Mouse (Mus musculus): ENCODE results near the gene Fdps. TPM values are rescaled to one million over a fixed set of nuclear protein-coding genes. Genes with fewer than 3 reads are reported as not detected.
A peak's percentile ranks its signal among the peaks of the same experiment; 100 is the strongest.

Gene Fdps
- polyA plus RNA-seq, 1 experiment, result not detected

DNA sequence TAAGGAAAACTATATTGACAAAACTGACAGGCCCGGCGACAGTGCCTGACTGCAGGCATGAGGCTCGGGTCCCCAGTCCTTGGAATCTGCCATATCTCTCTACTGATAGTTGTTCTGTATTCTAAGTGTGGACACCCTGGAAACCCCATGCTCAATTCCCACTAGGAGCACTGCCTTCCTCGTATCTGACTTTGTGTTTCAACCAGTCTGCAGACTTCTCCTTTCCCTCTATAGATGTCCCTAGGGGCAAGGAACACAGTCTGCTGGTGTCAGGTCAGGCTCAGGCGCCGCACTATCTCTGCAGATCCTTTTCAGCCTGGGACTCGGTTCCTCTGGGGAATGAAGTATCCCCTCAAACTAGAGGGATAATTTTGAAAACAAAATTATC, 31.3 kb upstream of the Fdps start:
- no peak overlapping the region for H3K27ac ChIP-seq (ENCODE audit: insufficient read depth, low read depth, low read length)
- WGBS, result 85% methylated on average over 7 of the region's 7 CpGs

DNA sequence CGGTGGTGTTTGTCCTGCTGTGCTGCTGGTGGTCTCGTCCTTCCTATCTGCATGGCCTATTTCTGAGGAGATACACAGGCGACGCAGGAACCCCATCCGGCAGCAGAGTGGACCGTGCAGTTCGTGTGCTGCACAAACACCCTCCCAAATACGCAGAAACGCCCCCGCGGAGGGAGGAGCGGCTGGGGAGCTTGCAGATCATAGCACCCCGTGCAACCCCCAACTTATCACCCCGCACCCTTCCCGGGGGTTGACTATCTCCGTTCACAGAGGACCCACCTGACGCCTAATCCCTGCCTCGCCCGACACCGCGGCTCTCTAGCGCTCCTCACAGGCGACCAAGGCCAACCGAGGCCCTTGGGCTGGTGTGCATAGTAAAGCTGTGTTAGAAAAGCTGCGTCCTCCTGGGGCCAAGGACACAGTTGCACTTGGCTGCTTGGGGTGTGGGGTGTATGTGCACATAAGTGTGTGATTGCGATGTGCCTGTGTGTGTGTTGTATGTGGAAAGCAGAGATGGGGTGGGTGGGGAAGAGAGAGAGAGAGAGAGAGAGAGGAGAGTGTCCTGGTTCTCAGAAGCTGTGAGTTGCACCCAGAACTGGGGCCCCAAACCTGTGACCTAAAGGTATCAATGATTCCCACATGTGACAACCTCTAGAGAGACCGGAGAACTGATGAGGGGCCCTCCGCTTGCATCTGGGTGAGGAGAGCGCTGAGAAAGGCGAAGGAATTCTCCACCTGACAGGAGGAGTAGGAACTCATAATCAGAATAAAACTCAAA, 30.7 kb upstream of the Fdps start:
- 14% methylated on average over 30 of the region's 30 CpGs for WGBS
- peak overlapping the region; percentile 50 for H3K4me3 ChIP-seq (ENCODE audit: insufficient read depth, low read depth, low read length)
- H3K27ac ChIP-seq (ENCODE audit: insufficient read depth, low read depth, low read length), result peak overlapping the region; percentile 23
- TF ChIP-seq CTCF (IDR thresholded peaks at IDR 0.05; ENCODE audit: insufficient read depth, low read depth, low read length) (peak; percentile 51; the same call in 1 of the 2 replicates), POLR2A (IDR thresholded peaks at IDR 0.05; ENCODE audit: insufficient read depth, low read depth, low read length) (no peak)
- peaks cover 14% of the 10 kb centered on the region for H3K4me1 ChIP-seq (ENCODE audit: control insufficient read depth, insufficient read depth, low read length)

More for the DNA sequence above, 31.3 kb upstream of the Fdps start:
- Histone ChIP-seq H3K4me1 (ENCODE audit: control insufficient read depth, insufficient read depth, low read length) (peaks cover 14% of the 10 kb centered on the region), H3K4me3 (ENCODE audit: insufficient read depth, low read depth, low read length) (no peak overlapping the region)
- TF ChIP-seq POLR2A (IDR thresholded peaks at IDR 0.05; ENCODE audit: insufficient read depth, low read depth, low read length) (no peak), CTCF (IDR thresholded peaks at IDR 0.05; ENCODE audit: insufficient read depth, low read depth, low read length) (no peak)

DNA sequence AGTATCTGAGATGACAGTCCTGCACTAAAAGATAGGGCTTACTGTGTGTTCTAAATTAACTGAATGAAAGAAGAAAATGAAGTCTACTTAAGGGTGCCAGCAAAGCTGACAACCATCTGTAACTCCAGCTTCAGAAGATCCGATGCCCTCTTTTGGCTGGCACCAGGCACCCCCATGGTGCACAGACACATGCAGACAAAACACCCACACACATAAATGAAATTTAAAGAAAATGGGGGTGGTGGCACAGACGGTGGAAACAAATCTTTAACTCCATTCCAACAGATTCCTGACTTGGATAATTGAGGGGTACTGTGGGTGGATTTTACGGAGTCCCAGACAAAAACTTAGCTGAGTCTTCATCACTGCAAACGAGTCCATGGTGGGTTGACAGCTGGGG, 30.1 kb upstream of the Fdps start:
- WGBS, result 12% methylated on average over 4 of the region's 4 CpGs
- TF ChIP-seq POLR2A (IDR thresholded peaks at IDR 0.05; ENCODE audit: insufficient read depth, low read depth, low read length), result no peak
- no peak for TF ChIP-seq CTCF (IDR thresholded peaks at IDR 0.05; ENCODE audit: insufficient read depth, low read depth, low read length)
- no peak overlapping the region for H3K27ac ChIP-seq (ENCODE audit: insufficient read depth, low read depth, low read length)
- H3K4me1 ChIP-seq (ENCODE audit: control insufficient read depth, insufficient read depth, low read length), result peaks cover 14% of the 10 kb centered on the region
- peak overlapping the region; percentile 50; the same call in 1 of the 2 replicates for H3K4me3 ChIP-seq (ENCODE audit: insufficient read depth, low read depth, low read length)

DNA sequence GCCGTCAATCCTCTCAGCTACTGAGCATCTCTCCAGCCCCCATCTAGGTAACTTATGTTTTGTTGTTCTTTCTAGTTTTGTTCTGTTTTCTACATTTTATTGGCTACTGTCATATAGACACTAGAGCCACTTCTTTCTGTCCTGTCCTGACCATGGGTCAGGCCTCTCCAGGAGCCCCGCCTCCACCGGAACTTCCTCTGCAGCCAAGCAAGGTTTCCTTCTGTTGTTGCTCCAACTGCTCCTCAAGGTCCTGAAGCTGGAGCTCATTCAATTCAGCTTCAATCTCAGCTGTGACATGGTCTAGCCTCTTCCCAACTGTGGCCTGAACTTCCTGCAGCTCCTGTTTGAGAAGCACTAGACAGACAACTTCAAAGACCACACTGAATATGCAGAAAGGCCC, 28.1 kb upstream of the Fdps start:
- TF ChIP-seq POLR2A (IDR thresholded peaks at IDR 0.05; ENCODE audit: insufficient read depth, low read depth, low read length) (no peak), CTCF (IDR thresholded peaks at IDR 0.05; ENCODE audit: insufficient read depth, low read depth, low read length) (no peak)
- Histone ChIP-seq H3K4me3 (ENCODE audit: insufficient read depth, low read depth, low read length) (no peak overlapping the region), H3K27ac (ENCODE audit: insufficient read depth, low read depth, low read length) (no peak overlapping the region), H3K4me1 (ENCODE audit: control insufficient read depth, insufficient read depth, low read length) (peaks cover 14% of the 10 kb centered on the region)
- WGBS, result 92% methylated on average over 3 of the region's 3 CpGs

DNA sequence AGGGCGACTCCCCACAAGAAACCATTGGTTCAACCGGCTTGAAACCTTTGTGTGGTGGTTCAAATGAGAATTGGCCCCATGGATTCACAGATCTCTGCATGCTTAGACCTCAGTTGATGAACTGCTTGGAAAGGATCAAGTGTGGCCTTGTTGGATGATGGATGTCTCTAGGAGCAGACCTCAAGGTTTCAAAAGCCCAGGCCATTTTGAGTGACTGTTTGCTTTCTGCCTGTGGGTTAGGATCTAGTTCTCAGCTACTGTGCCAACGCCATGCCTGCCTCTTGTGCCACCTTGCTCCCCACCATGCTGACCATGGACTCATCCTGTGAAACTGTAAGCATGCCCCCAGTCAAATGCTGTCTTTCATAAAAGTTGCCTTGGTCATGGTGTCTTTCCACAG, 24.2 kb upstream of the Fdps start:
- TF ChIP-seq POLR2A (IDR thresholded peaks at IDR 0.05; ENCODE audit: insufficient read depth, low read depth, low read length), result no peak
- no peak for TF ChIP-seq CTCF (IDR thresholded peaks at IDR 0.05; ENCODE audit: insufficient read depth, low read depth, low read length)
- no peaks in the 10 kb centered on the region for H3K4me1 ChIP-seq (ENCODE audit: control insufficient read depth, insufficient read depth, low read length)
- WGBS, result 97% methylated on average over 3 of the region's 3 CpGs
- no peak overlapping the region for H3K27ac ChIP-seq (ENCODE audit: insufficient read depth, low read depth, low read length)
- no peak overlapping the region for H3K4me3 ChIP-seq (ENCODE audit: insufficient read depth, low read depth, low read length)

DNA sequence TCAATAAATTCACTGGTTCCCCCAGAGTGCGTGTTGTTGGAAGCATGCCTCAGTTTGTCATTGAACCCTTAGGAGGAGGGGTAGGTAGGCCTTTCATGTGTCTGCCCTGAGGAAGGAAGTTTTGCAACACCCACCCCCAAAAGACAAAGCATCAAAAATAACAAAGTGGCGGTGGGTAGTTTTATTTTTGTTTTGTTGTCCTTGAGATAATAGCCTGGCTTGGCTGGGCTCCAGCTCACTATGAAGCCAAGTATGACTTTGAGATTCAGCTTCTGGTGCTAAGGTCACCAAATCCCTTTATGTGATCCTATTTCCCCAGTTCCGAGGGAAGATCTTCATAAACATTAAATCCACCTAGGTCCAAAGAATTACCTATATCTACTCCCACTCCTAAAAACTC, 22.5 kb upstream of the Fdps start:
- TF ChIP-seq CTCF (IDR thresholded peaks at IDR 0.05; ENCODE audit: insufficient read depth, low read depth, low read length), result no peak
- no peak for TF ChIP-seq POLR2A (IDR thresholded peaks at IDR 0.05; ENCODE audit: insufficient read depth, low read depth, low read length)
- H3K27ac ChIP-seq (ENCODE audit: insufficient read depth, low read depth, low read length), result no peak overlapping the region
- no peaks in the 10 kb centered on the region for H3K4me1 ChIP-seq (ENCODE audit: control insufficient read depth, insufficient read depth, low read length)
- 64% methylated on average over 3 of the region's 3 CpGs for WGBS
- H3K4me3 ChIP-seq (ENCODE audit: insufficient read depth, low read depth, low read length), result no peak overlapping the region

DNA sequence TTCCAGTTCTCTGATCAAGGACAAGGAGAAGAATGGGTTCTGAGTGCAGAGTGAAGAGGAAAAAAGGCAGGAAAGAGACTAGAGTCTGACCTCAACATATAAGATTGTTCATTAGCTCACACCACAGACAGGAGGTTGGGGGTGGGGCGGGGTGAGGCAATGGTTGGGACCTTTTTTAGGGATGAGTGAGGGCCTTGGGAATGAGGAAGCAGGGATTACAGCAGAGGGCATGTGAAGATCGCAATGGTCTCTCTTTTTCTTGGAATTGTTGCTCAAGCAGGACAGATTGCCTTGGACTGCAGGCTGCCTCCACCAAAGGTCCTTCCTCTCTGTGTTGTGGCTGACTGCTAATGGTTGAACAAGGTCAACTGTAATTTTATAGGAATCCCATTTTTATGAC, 21.6 kb upstream of the Fdps start:
- no peak for TF ChIP-seq POLR2A (IDR thresholded peaks at IDR 0.05; ENCODE audit: insufficient read depth, low read depth, low read length)
- no peak for TF ChIP-seq CTCF (IDR thresholded peaks at IDR 0.05; ENCODE audit: insufficient read depth, low read depth, low read length)
- WGBS, result 81% methylated on average over 2 of the region's 2 CpGs
- H3K4me3 ChIP-seq (ENCODE audit: insufficient read depth, low read depth, low read length), result no peak overlapping the region

DNA sequence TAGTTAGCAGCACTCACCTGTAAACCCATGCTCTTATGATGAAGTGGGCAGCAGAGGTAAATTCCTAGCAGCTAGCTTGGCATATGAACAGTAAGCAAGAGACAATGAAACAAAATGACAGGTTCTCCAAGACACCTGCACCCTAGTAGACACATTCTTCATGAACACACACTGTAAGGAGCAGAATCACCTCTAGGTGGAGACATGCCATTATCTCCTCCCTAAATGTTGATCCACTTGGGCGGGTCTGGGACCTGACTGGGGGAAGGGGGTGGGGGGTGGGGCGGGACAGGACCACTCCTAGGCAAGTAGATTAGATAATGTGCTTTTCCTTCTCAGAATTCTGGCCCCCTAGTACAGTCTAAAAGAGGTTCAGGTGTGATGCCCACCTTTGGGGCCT, 13.8 kb upstream of the Fdps start:
- no peaks in the 10 kb centered on the region for H3K4me1 ChIP-seq (ENCODE audit: control insufficient read depth, insufficient read depth, low read length)

More for the DNA sequence above, 21.6 kb upstream of the Fdps start:
- Histone ChIP-seq H3K27ac (ENCODE audit: insufficient read depth, low read depth, low read length) (no peak overlapping the region), H3K4me1 (ENCODE audit: control insufficient read depth, insufficient read depth, low read length) (no peaks in the 10 kb centered on the region)

DNA sequence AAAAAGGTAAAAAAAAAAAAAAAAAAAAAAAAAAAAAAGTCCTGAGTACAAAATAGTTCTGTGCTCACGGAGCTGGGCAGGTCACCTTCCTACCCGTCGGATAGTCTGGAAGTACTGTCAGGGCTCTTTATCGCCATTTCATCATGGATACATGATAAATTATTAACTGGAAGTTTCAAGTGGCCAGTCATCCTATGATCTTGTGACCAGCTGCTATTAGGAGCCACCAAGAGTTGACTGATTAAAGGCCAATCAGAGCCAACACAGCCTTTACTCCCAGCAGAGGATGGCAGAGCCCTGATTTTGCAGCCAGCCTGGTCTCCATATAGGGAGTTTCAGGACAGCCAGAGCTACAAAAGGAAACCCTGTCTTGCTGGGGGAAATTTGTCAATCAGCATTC, 11.3 kb upstream of the Fdps start:
- Histone ChIP-seq H3K4me3 (ENCODE audit: insufficient read depth, low read depth, low read length) (no peak overlapping the region), H3K27ac (ENCODE audit: insufficient read depth, low read depth, low read length) (no peak overlapping the region), H3K4me1 (ENCODE audit: control insufficient read depth, insufficient read depth, low read length) (no peaks in the 10 kb centered on the region)
- 93% methylated on average over 4 of the region's 4 CpGs for WGBS
- TF ChIP-seq POLR2A (IDR thresholded peaks at IDR 0.05; ENCODE audit: insufficient read depth, low read depth, low read length) (no peak), CTCF (IDR thresholded peaks at IDR 0.05; ENCODE audit: insufficient read depth, low read depth, low read length) (no peak)

More for the DNA sequence above, 13.8 kb upstream of the Fdps start:
- Histone ChIP-seq H3K27ac (ENCODE audit: insufficient read depth, low read depth, low read length) (no peak overlapping the region), H3K4me3 (ENCODE audit: insufficient read depth, low read depth, low read length) (no peak overlapping the region)
- no peak for TF ChIP-seq CTCF (IDR thresholded peaks at IDR 0.05; ENCODE audit: insufficient read depth, low read depth, low read length)
- TF ChIP-seq POLR2A (IDR thresholded peaks at IDR 0.05; ENCODE audit: insufficient read depth, low read depth, low read length), result no peak
- 13% methylated on average over 2 of the region's 2 CpGs for WGBS

All from olfactory bulb, adult 2 months (tissue).